Comparison of ENCODE assay signal across 12 mouse cellular contexts in the genomic region with DNA sequence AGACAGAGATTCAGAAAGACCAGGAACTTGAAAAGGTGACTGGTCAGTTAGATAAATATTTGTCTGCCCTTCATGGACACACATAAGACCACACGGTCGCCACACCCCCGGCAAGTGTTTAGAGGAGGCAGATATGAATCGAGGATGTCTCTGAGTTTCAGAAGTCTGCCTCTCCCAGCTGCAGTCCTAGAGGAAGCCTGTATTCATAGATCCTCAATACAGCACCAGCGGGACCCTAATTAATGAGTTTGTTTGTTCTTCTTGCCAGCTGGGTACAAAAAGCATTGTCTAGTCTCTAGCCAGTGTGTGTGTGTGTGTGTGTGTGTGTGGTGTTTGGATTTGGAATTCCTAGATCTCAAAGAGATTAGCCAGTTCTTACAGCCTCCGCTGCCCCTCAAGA.
DNase-seq lines count a peak whose midpoint lies in the region; ATAC-seq lines count a peak whose summit lies in the region.
"Had no signal": no experiment of that assay in that cellular context is flagged by ENCODE, and none has a peak within 500 bp of the region (broad histone marks: within the 10 kb centered on the region; RNA-seq: fewer than 3 reads in every experiment).

No protein-coding gene starts in this region.

- no peak overlapping the region for H3K27ac ChIP-seq in kidney, embryonic 16.5 days (ENCODE audit: low read length)
- no peak overlapping the region for H3K27ac ChIP-seq in forebrain, embryonic 11.5 days (ENCODE audit: low read depth, low read length)
- H3K27ac ChIP-seq: limb, embryonic 12.5 days had no signal

- WGBS in kidney, embryonic 16.5 days: 39% methylated on average over 6 of the region's 6 CpGs
- 13% methylated on average over 6 of the region's 6 CpGs for WGBS in forebrain, embryonic 11.5 days

- H3K9ac ChIP-seq in kidney, embryonic 16.5 days (replicated peaks; ENCODE audit: low read length): no peak overlapping the region
- H3K9ac ChIP-seq in forebrain, embryonic 11.5 days (ENCODE audit: low read length): no peak overlapping the region
- H3K9ac ChIP-seq: limb, embryonic 12.5 days had no signal

- H3K4me3 ChIP-seq in kidney, embryonic 16.5 days (ENCODE audit: low read length): no peak overlapping the region
- H3K4me3 ChIP-seq in forebrain, embryonic 11.5 days (ENCODE audit: low read depth, low read length): no peak overlapping the region
- H3K4me3 ChIP-seq: limb, embryonic 12.5 days had no signal

- H3K4me2 ChIP-seq in kidney, embryonic 16.5 days (replicated peaks; ENCODE audit: low read depth, low read length): no peak overlapping the region
- H3K4me2 ChIP-seq in forebrain, embryonic 11.5 days (ENCODE audit: low read depth, low read length, severe bottlenecking): no peak overlapping the region
- H3K4me2 ChIP-seq: limb, embryonic 12.5 days had no signal

- peak; percentile 24 to 31 for DNase-seq in kidney, postnatal 36 days
- peak; percentile 79 for DNase-seq in Muller cell, postnatal 12 days (ENCODE audit: inconsistent ontology term)
- DNase-seq in forebrain, embryonic 11.5 days (ENCODE audit: low spot score): peak; percentile 54
- DNase-seq in lung, postnatal 14 days: peak; percentile 53
- no peak for DNase-seq in yolk sac, embryonic 10.5 days (ENCODE audit: low spot score)
- no peak for DNase-seq in gastrocnemius, postnatal 10 days
- DNase-seq: adrenal gland, postnatal 25 days; heart, postnatal 14 days had no signal

- no peaks in the 10 kb centered on the region for H3K36me3 ChIP-seq in kidney, embryonic 16.5 days (ENCODE audit: insufficient read depth, low read length)
- H3K36me3 ChIP-seq in forebrain, embryonic 11.5 days (ENCODE audit: control insufficient read depth, insufficient read depth, low read length): no peaks in the 10 kb centered on the region
- H3K36me3 ChIP-seq: limb, embryonic 12.5 days had no signal

- no peaks in the 10 kb centered on the region for H3K9me3 ChIP-seq in kidney, embryonic 16.5 days (ENCODE audit: low read length)
- H3K9me3 ChIP-seq in forebrain, embryonic 11.5 days (ENCODE audit: control insufficient read depth, low read length): no peaks in the 10 kb centered on the region
- H3K9me3 ChIP-seq: limb, embryonic 12.5 days had no signal

- ATAC-seq in kidney, embryonic 16.5 days (ENCODE audit: low FRiP score, low TSS enrichment): no peak
- peak; percentile 64; the same call in 1 of the 2 replicates for ATAC-seq in forebrain, embryonic 11.5 days (replicated peaks; ENCODE audit: low FRiP score)
- no peak for ATAC-seq in erythroblast, adult 5-6 weeks (replicated peaks; ENCODE audit: low FRiP score, poor library complexity, severe bottlenecking)
- ATAC-seq: Patski had no signal

- peaks cover 23% of the 10 kb centered on the region for H3K4me1 ChIP-seq in kidney, embryonic 16.5 days (ENCODE audit: insufficient read depth, low read length)
- H3K4me1 ChIP-seq in forebrain, embryonic 11.5 days (replicated peaks; ENCODE audit: control insufficient read depth, insufficient read depth, low read length): peaks cover 7% of the 10 kb centered on the region; the same call in 1 of the 2 replicates

- H3K27me3 ChIP-seq in kidney, embryonic 16.5 days (ENCODE audit: insufficient read depth, low read length): no peaks in the 10 kb centered on the region
- H3K27me3 ChIP-seq in forebrain, embryonic 11.5 days (ENCODE audit: control insufficient read depth, insufficient read depth, low read length): no peaks in the 10 kb centered on the region
- H3K27me3 ChIP-seq: limb, embryonic 12.5 days had no signal

Comparison
In these comparisons a context has a peak if more than half of its experiments do, and no peak if none do; other contexts are left out.
1. DNase-seq: peak in kidney, postnatal 36 days (2 of 2), Muller cell, postnatal 12 days (single experiment), forebrain, embryonic 11.5 days (single experiment) and lung, postnatal 14 days (single experiment); none in yolk sac, embryonic 10.5 days (single experiment) and gastrocnemius, postnatal 10 days (single experiment).